ENCODE assay signal across 8 mouse cellular contexts in the genomic region with DNA sequence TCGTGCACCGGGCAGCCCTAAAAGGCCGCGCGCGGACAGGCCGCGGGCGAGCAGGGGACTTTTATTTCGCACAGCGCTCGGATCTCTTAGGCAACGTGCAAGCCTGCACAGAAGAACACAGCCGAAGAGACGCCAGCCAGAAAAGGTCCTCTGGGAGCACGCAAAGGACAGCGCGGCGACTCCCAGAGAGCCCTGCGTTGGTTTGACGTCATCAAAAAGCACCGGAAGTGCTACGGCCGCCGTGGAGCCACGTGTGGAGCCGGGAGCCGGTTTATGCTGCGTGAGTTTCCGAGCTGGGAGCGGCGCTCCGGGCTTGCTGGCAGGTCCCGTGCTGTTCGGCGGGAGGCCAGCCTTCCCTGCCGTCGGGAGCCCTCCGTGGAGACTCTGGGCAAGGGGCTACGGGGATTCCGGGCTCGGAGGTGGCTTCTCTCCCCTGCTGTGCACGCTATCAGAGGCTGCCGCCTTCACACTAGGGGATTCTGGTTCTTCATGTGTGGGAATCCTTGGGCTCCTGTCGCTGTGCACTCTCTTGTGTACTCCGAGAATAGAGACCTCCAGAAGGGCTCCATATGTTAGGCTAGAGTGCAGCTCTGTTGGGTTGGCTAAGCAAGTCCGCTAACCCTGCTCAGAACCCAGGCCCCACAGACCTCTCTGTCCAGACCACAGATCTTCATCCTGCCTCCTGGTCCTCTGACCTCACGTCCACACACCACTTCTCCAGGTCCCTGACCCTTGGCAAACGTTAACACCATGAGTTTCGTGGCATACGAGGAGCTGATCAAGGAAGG. TPM values are rescaled to one million over a fixed set of nuclear protein-coding genes. Genes with fewer than 3 reads are reported as not detected.
DNase-seq lines count a peak whose midpoint lies in the region; ATAC-seq and TF ChIP-seq lines count a peak whose summit lies in the region.

A gene (plus strand): TSS at position 224 of the 788 bp plus-strand sequence.

- H3K9ac ChIP-seq in intestine, embryonic 15.5 days: peak within 1 kb of the TSS; percentile 57
- peak within 1 kb of the TSS; percentile 70 for H3K9ac ChIP-seq in limb, embryonic 11.5 days (ENCODE audit: low read length)
- H3K9ac ChIP-seq in midbrain, embryonic 13.5 days (replicated peaks): peak within 1 kb of the TSS; percentile 79

- H3K4me1 ChIP-seq in intestine, embryonic 15.5 days (replicated peaks): peaks cover 54% of the 10 kb centered on the region
- peaks cover 6% of the 10 kb centered on the region for H3K4me1 ChIP-seq in limb, embryonic 11.5 days (ENCODE audit: control insufficient read depth, insufficient read depth, low read length)
- peaks cover 25% of the 10 kb centered on the region for H3K4me1 ChIP-seq in midbrain, embryonic 13.5 days (replicated peaks)
- H3K4me1 ChIP-seq in small intestine, adult 2 months (ENCODE audit: control insufficient read depth, insufficient read depth, insufficient read length, low read length): peaks cover 31% of the 10 kb centered on the region

- peak within 1 kb of the TSS; percentile 97 for H3K27ac ChIP-seq in intestine, embryonic 15.5 days
- peak within 1 kb of the TSS; percentile 85 for H3K27ac ChIP-seq in limb, embryonic 11.5 days (replicated peaks; ENCODE audit: low read depth, low read length)
- peak within 1 kb of the TSS; percentile 93 for H3K27ac ChIP-seq in midbrain, embryonic 13.5 days
- peak within 1 kb of the TSS; percentile 97 for H3K27ac ChIP-seq in small intestine, adult 2 months (ENCODE audit: insufficient read depth, low read depth, low read length)

- 0 out of 2 replicates have a peak, but pooled peaks cover 8% of the 10 kb centered on the region for H3K27me3 ChIP-seq in intestine, embryonic 15.5 days (replicated peaks)
- H3K27me3 ChIP-seq in limb, embryonic 11.5 days (ENCODE audit: control insufficient read depth, insufficient read depth, low read length): peaks cover 12% of the 10 kb centered on the region
- H3K27me3 ChIP-seq in midbrain, embryonic 13.5 days: peaks cover 5% of the 10 kb centered on the region
- no peaks in the 10 kb centered on the region for H3K27me3 ChIP-seq in small intestine, adult 2 months (ENCODE audit: control insufficient read depth, insufficient read depth, low read length)

- WGBS in intestine, embryonic 15.5 days: under 1% methylated on average over 51 of the region's 51 CpGs
- under 1% methylated on average over 51 of the region's 51 CpGs for WGBS in limb, embryonic 11.5 days
- under 1% methylated on average over 51 of the region's 51 CpGs for WGBS in midbrain, embryonic 13.5 days
- under 1% methylated on average over 51 of the region's 51 CpGs for WGBS in small intestine, adult 2 months

- no peaks in the 10 kb centered on the region; the same call in 1 of the 2 replicates for H3K36me3 ChIP-seq in intestine, embryonic 15.5 days
- H3K36me3 ChIP-seq in limb, embryonic 11.5 days (ENCODE audit: control insufficient read depth, insufficient read depth, low read length): 0 out of 2 replicates have a peak, but pooled peaks cover 2% of the 10 kb centered on the region
- H3K36me3 ChIP-seq in midbrain, embryonic 13.5 days: peaks cover 27% of the 10 kb centered on the region
- peaks cover 10% of the 10 kb centered on the region for H3K36me3 ChIP-seq in small intestine, adult 2 months (ENCODE audit: control insufficient read depth, insufficient read depth, low read length)

- peak within 1 kb of the TSS; percentile 79 for H3K4me2 ChIP-seq in intestine, embryonic 15.5 days (replicated peaks)
- H3K4me2 ChIP-seq in limb, embryonic 11.5 days (ENCODE audit: low read depth, severe bottlenecking): peak within 1 kb of the TSS; percentile 95
- H3K4me2 ChIP-seq in midbrain, embryonic 13.5 days (replicated peaks): peak within 1 kb of the TSS; percentile 88

- peak; percentile 90 to 92 for DNase-seq in left cerebral cortex, adult 18-20 months (ENCODE audit: low spot score in 2 of 2)
- DNase-seq in left cerebral cortex, adult 11 months (ENCODE audit: low spot score): no peak
- peak; percentile 94 for DNase-seq in embryo, embryonic 9.5 days (ENCODE audit: extremely low spot score)
- DNase-seq in gastrocnemius, postnatal 4 days (ENCODE audit: low spot score in 2 of 2): peak; percentile 82 to 94
- DNase-seq in limb, embryonic 11.5 days (ENCODE audit: low spot score): peak; percentile 97

- H3K9me3 ChIP-seq in intestine, embryonic 15.5 days: no peaks in the 10 kb centered on the region
- H3K9me3 ChIP-seq in limb, embryonic 11.5 days (ENCODE audit: control insufficient read depth, low read length): no peaks in the 10 kb centered on the region
- no peaks in the 10 kb centered on the region for H3K9me3 ChIP-seq in midbrain, embryonic 13.5 days

- peak within 1 kb of the TSS; percentile 66 for H3K4me3 ChIP-seq in intestine, embryonic 15.5 days (replicated peaks)
- peak within 1 kb of the TSS; percentile 95 for H3K4me3 ChIP-seq in limb, embryonic 11.5 days (ENCODE audit: low read depth, low read length)
- peak within 1 kb of the TSS; percentile 63 for H3K4me3 ChIP-seq in midbrain, embryonic 13.5 days (replicated peaks)
- H3K4me3 ChIP-seq in small intestine, adult 2 months (ENCODE audit: low read depth, low read length): peak within 1 kb of the TSS; percentile 88

- no peak for TF ChIP-seq CTCF in small intestine, adult 2 months (IDR thresholded peaks at IDR 0.05; ENCODE audit: extremely low read depth, insufficient read length, insufficient replicate concordance, low read depth, low read length)

- peak; percentile 73 for ATAC-seq in intestine, embryonic 15.5 days
- peak; percentile 85 for ATAC-seq in limb, embryonic 11.5 days (ENCODE audit: insufficient number of reproducible peaks, low FRiP score, low TSS enrichment, low read depth)
- peak; percentile 90 for ATAC-seq in midbrain, embryonic 13.5 days

- TF ChIP-seq POLR2A in small intestine, adult 2 months (IDR thresholded peaks at IDR 0.05; ENCODE audit: low read depth, low read length): peak; percentile 67; the same call in 1 of the 2 replicates

RNA-seq across cellular contexts. Expression of the gene that starts here (rescaled TPM):
- 10 to 100 TPM; 15.5 to 21.0 TPM for total RNA-seq in left cerebral cortex, adult 18-20 months (2021)
- 1 to 10 TPM; 7.3 to 7.9 TPM for total RNA-seq in gastrocnemius, postnatal 4 days (2021)
- polyA plus RNA-seq in intestine, embryonic 15.5 days (2015; fragmentation: Nextera tagmentation; extraction: Ambion mirVana): 12.6 and 16.4 TPM in 2 replicates
- 6.3 and 7.4 TPM in 2 replicates for polyA plus RNA-seq in limb, embryonic 11.5 days (2014; fragmentation: Nextera tagmentation; extraction: Ambion mirVana)
- polyA plus RNA-seq in midbrain, embryonic 13.5 days (2015; fragmentation: Nextera tagmentation; extraction: Ambion mirVana): 9.0 and 9.4 TPM in 2 replicates
- polyA plus RNA-seq in small intestine, adult 2 months (2012; rRNA removed): 24.9 and 33.6 TPM in 2 replicates
